Mouse (Mus musculus) mature B cell (primary cell): Measurements from ENCODE around the gene Fam102b.

ENCODE experiments used
- in situ Hi-C: fragments of 300-500 bp; cut with MboI; formaldehyde crosslinking; loops from 2 replicates; pipeline ENCODE4 v1.14.3; 2019

The Fam102b gene

DNA sequence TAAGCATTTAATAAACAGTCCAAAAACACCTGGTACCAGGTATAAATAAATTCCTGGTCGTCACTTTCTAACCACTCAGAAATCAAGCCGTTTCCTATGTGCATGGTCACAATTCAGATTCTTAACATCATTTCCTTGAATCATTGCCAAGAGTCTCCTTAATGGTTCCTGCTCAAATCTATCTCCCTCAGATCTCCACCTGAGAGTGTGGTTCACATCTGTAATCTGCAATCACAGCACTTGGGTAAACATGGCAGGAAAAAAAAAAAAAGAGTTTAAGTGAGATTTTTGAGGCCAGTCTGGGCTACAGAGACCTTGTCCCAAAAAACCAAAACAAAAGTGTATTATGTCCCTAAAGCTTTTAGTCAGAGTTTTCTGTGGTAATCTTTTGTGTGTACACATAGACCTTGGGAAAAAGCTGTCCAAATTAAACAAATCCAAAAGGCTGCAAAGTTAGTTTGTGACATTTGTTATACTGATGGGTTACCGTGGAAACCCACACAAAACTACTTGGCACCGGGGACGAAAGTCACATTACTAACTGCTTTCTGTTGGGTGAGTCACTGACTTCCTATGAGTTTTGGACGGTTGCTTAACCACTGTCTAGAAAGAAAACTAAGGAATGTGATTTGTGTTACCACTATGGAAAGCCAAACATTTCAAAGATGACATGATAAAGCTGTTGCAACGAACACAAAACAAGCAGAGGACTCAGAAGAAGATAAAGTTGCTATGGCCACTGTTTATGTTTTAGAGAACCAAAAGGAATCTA lies 16.7 kb downstream of the Fam102b start:
- in situ Hi-C loops = no loop called here

DNA sequence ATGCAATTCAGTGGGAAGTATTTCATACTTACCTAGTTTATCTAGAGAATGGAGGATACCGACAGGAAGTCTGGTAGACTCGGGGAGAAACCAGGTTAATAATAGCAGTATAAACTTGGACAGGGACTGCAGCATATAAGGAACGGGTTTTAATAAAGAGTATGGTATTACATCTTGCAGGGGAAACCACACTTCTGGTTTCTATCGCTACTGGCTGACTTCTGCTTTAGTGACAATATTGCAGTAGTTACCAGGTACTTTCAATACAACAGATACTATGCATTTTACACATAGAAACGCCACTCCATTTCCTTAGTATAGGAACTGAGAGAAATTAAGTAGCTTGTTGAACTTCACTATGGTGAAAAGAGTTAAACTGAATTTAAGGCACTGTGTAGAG lies 19.2 kb downstream of the Fam102b start:
- in situ Hi-C loops = no loop called here

DNA sequence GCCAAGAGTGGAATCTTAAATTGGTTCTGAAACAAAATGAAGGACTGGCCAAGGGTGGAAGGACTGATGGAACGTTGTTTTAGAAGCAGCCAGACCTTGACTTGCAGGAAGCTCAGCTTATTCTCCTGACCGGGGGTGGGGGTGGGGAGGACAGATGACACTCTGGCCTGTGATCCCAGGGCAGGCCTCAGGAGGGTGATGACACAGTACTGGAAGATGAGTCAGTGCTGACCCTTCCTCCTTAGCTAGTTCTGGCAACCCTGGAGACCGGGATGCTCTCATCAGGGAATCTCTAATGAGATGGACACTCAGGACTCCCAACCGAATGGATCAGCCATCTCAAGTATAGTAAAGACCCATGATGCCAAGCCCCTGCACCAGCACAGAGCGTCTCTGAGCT lies 21.6 kb downstream of the Fam102b start:
- in situ Hi-C loops = no loop called here

DNA sequence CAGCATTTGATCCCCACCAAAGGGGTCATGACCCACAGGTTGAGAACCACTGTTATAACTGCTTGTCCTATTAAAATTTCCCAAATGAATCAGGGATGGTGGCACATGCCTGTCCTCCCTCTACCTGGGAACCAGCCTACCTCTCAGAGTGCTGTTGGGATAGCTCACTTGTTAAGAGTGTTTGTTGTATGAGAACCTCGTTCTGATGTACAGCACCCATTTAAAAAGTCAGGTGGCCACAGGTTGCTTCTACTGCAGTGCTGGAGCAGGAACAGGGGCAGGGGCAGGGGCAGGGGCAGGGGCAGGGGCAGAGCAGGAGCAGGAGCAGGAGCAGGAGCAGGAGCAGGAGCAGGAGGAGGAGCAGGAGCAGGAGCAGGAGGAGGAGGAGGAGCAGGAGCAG lies 28.2 kb downstream of the Fam102b start:
- in situ Hi-C loops = no loop called here

DNA sequence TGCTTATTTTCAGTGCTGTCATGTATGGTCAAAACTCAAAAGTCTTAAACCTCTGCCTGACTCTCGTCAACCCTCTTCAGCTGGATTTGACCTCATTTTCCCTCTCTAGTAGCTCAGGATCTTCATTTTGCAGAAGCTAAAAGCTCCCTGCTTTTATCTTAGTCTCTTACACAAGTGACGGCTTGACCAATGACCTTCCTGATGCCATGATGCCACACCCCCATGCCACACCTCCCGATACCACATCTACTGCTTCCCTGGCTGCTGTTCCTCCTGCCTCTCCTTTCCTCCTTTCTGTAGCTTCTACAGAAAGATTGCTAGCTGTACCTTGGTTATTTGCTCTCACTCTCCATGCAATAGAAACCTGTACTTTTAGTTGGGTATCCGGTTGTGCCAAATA lies 29.6 kb downstream of the Fam102b start:
- in situ Hi-C loops = no loop called here

DNA sequence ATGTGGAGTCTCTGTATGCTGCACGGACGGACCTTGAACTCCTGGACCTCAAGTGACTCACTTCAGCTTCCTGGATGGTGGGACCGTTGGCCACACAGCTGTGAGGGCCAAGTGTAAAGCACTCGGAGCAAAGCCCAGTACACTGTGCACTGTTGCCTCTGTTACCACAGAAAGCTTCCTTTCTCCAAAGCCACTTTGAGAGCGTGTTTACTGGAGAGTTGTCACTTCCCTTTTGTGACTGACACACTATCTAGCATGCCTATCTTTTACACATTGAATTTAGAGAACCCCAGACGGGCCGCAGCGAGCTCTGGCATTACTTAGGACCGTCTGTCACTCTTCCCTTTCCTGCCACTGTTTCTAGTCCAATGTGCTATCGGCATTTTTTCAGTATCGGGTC lies 30.1 kb downstream of the Fam102b start:
- in situ Hi-C loops = no loop called here

DNA sequence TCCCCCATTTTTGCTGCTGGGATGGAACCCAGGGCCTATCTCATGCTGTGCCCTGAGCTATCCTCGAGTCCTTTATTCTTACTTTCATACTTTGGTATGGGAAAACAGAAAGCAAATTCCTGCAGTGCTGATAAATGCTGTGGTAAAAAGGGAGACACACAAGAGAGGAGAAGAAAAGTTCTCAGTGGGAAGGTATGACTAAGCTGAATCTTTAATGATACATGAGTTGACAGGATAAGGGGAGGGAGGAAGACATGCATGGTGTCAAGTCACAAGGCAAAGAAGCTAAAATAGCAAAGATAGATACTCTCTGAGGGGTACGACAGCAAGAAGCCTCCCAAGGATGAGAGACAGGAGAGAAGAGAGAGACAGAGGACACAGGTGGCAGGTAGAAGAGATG lies 32.0 kb downstream of the Fam102b start:
- in situ Hi-C loops = no loop called here

DNA sequence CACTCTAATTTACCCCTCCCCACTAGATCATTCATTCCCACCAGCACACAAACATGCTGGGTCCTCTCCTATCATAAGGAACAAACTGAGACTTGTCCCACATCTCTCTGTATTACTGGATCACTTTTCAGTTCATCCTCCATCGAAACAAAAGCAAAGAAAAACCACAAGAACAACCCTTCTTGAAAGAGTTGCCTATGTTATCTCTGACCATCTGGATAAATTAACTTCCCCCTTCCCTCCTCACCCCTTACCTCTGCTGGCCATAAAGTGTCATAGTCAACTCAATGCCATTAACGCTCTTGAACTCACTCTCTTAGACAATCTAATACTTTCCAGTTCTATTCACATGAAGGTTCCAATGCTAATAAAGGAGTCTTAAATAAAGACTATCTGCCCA lies 32.9 kb downstream of the Fam102b start:
- in situ Hi-C loops = no loop called here

DNA sequence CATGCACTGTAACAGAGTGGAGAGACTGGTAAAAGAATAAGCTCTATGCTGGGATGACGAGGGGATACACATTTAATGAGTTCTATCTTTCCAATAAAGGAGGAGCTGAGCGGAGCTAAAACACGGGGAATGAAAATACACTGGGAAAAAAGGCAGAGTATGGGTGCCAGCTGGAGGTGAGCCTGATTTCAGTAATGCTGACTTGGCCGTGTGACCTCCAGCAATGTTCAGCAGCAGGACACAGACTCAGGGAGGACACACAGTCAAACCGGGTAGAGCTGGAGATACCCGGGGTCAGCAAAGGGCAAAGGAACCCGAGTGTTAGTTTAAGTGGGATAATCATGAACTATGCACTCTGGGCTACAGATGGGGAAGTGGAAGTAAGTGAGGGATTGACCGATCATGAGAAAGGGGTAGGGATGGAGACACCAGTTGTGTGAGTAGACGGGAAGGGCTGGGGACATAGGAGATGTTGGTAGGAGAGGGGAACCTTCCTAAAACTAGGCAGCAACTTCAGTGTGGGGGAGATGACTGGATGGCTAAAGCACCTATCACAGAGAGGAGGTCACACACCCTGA lies 37.3 kb downstream of the Fam102b start:
- in situ Hi-C loops = no loop called here

DNA sequence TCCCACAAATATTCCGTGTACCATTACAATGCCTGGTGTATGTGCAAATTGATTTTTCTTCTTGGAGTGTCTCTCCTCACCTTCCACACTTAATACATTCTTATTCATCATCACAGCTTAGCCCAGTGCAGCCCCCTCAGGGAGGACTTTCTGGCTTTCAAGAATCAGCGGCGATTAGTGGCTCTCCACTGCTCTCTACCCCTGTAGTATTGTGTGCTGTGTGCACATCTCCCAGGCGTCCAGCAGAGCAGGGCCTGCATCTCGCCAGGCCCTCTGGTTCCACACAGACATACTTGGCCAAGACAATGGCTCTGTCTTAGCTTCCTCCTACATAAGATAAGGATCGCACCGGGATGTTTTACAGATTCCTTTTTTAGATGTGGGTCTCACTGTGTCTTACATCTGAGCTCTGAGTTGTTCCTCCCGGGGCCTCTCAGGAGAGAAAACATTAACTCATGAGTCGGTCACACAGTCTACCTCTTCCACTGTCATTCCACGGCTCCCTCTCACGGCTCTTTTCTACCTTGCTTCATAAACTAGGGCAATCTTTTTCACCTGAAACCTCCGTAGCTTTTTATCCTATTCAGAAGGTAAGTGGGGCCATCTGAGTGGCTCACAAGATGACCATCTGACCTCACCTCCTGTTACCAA lies 40.3 kb downstream of the Fam102b start:
- in situ Hi-C loops = no loop called here

DNA sequence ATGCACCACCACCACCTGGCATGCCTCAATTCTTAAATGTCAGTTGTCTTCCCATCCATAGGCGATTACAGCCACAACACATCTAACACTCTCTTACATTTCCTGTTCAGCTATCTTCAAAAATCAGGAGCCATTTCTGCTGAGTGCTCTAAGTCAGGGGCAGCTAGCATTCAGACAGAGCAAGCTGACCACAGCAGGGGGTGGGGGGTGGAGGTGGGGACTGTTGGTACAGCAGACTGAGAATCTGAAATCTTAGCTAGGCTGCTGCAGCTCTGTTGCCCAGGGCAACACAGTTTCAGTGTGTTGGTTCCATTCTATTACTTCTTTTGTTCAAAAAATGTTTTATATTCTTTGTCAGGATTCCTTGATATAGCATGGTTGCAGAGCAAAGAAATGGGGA lies 40.9 kb downstream of the Fam102b start:
- in situ Hi-C loops = no loop called here

DNA sequence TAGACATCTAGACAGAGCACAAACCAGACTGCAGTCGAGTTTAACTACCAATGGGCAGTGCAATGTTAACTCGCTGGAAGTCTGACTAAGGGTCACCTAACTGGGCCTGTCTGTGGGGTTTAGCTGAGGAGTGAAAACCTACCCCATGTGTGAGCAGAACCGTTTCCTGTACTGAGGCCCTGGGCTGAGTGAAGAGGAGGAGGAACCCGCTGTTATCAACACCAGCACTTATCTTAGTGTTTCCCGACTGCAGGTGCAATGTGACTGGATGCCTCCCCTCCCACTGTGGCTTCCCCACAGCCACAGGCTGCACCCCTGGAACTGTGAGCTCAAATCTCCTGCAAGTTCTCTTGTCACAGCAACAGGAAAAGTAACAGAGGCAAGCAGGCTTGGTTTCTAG lies 43.4 kb downstream of the Fam102b start:
- in situ Hi-C loops = no loop called here

DNA sequence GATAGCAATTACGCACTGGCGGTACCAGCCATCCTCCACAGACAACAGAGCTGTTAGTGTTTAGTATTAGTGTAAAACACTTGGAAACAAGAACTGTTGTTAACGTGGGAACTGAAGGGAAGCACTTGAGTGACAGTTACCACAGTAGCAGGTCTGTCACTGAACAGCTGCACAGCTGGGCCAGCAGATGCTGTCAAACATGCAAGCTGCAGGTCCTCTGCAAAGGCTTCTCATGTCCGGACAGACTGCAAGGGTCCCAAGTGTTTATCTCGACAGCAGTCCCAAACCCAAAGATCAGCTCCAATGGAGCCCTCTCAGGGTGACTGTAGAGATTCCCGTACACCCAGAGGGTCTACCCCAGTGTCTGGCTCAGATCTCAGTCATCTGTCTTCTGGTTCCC lies 45.5 kb downstream of the Fam102b start:
- in situ Hi-C loops = no loop called here

DNA sequence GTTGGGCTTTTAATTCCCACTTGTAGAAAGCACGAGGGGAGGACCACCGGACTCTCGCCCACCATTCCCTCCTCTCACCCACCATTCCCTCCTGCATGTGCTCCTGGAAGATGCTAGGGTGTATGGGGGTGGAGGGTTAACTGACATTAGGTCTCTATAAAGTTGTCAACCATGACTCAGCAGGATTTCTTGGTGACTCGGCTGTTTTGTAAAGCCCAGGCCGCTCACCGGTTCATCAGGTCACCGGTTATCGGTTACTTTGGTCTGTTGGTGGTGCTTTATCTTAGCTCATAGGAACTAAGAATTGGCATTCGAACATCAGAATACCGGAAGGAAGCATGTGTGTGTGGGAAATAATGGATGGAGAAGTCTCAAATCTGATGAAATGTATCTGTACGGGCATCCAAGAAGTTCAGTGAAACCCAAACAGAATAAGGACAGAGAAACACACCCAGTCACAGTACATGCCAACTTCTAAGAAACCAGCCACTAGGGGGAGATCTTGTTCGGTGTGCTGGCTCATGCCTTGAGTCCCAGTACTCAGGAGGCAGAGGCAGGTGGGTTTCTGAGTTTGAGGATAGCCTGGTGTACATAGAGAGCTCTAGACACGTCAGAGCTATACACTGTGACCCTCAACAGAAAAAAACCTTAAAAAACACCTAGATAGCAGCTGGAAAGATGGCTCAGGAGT lies 49.9 kb downstream of the Fam102b start:
- in situ Hi-C loops = no loop called here

DNA sequence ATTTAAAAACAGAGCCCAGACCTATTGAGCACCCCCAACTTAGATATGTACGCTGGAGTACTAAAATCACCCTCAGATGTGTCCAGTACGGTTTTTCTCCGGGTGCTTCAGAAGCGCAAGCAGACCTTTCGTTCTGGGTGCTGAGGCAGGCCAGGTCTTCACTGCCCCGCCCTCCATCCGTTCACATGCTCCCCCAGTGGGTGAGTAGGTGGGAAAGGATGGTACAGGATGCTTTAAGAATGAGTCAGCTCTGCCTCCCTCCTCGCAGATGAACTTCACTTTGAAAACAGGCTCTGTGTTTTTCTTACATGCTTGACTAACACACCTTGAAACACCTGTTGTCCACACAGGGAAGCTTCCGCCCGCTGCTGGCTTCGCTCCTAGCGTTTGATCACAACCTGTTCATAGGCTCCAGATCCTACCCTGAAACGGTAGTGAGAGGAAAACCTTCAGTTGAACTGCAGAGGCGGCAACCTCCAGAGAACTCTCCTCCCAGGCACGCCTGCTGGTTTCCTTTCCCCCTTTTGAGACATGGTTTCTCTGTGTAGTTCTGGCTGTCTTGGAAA lies 52.4 kb downstream of the Fam102b start:
- in situ Hi-C loops = no loop called here

DNA sequence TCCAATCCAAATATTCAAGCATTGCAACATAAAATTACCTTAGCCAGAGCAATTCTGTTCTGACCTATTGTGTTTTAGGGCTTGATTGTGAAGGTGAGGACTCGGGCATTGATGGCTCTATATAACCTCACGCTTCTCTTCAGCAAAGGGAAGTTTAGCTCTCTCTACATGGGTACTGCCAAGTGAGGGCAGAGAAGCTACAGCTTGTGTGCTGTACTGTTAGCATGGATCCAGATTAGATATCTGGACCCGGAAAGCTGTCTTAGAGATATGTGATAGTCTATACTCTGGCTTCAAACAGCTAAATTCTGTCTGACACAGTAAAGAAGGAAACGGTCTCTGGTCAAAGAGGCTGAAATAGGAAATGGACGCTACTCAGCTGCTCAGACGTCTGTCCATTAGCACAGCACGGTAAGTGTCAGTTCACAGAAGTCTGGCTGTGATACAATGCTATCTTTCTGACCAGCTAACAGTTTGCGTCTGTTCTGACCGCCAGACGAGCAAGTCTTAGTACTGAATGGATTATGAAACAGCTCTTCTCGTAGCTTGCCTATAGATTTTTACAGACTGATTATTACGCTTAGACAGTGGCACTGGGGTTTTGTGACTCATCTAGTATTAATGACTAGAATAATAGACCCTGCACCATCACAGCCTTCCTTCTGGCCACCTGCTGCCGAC lies 53.3 kb downstream of the Fam102b start:
- in situ Hi-C loops = no loop called here

DNA sequence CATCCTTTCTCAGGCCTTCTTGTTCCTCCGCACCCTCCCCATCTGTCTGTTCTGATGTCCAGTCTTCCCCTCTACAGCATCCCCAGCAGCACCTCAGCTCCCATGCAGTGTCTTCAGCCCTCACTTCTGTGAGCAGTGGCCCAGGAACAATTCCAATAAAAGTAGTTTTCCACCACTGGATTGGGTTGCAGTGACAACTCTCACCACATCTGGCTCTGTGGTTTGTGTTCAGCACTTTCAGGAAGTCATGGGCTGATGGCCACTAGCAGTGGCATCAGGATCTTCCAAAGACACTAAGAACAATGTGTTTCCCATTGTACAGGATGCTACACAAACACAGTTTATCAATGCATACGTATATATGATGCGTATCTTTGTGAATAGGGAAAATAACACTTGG lies 61.4 kb downstream of the Fam102b start:
- in situ Hi-C loops = no loop called here

DNA sequence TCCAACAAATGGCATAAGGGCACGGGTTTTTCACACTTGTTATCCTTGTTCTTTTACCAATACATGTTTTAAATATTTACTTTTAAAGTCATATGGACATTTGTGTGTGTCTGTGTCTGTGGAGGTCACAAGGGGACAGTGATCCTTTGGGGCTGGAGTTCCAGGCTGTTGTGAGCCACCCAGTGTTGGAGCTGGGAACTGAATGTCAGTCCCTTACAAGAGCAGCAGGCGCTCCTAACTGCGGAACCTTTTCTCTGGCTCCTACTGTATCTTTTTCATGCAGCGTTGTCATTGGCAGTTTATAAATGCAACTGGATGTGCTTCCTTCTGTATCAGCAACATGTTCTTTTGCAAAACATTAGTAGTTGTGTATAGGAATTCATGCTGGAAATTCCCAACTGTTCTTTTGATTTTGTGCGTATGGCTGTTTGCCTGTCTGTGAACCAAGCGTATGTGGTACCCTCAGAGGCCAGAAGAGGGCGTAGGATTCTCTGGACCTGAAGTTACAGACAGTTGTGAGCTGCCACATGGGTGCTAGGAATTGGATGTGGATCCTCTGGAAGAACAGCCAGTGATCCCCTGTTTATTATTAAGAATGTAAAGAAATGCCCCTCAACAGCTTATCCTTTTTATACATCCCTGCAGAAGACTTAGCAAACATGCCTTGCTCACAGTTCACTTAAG lies 62.9 kb downstream of the Fam102b start:
- in situ Hi-C loops = no loop called here

DNA sequence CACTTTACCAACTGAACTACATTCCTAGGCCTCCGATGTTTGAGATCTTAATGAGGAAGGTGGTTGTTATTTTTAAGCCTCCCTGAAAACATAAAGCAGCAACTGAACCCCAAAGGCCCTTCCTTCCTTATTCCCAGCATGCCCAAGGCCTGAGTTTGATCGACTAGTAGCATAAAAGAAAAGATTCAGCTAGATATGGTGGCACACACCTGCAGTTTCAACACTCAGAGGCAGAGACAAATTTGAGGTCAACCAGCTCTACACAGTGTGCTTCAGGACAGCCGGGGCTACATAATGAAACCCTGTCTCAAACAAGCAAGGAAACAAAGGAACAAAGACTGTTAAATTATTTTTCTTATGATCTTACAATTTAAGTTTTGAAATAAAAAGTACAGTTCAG lies 63.6 kb downstream of the Fam102b start:
- in situ Hi-C loops = no loop called here

DNA sequence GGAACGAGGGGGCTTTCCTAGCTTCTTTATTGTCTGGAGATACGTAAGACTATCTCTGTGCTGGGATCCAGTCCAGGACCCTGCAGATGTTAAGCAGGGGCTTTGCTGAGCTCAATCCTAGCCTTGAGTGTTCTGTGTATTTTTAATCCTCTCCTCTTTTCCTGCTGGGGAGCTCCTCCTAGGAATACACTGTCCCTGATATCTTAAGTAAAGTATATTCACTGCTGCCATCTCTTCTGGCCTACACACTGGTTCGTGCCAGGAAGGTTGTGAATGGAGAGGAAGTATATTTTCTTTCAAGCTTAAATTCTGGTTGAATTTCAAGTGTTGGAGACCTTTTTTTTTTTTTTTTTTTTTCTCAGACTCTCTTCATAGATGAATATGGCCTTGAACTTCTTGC lies 64.1 kb downstream of the Fam102b start:
- in situ Hi-C loops = no loop called here

DNA sequence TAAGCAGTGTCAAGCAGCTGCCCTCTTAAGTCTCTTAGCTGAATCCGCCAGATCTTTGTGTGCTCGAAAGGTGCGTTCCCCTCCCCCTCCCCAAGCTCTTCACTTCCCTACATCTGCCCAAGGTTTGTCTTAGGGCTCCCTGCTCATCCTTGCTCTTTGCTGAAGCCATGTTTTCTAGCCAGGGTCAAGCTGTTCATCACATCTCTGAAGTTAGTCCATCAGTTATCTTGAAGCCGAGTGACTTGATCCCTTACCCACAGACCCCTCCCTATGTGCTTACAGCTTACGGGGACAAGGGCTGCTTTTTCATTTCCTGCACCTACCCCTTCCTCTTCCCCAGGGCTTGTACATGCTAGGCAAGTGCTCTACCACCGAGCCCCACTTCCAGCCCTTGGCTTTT lies 65.8 kb downstream of the Fam102b start:
- in situ Hi-C loops = no loop called here
